Mouse (Mus musculus): ENCODE results near the gene Nudt7. TPM values are rescaled to one million over a fixed set of nuclear protein-coding genes. Genes with fewer than 3 reads are reported as not detected.

The Nudt7 gene
- polyA plus RNA-seq, 1 experiment from 2014 or later, result 3.8 TPM

DNA sequence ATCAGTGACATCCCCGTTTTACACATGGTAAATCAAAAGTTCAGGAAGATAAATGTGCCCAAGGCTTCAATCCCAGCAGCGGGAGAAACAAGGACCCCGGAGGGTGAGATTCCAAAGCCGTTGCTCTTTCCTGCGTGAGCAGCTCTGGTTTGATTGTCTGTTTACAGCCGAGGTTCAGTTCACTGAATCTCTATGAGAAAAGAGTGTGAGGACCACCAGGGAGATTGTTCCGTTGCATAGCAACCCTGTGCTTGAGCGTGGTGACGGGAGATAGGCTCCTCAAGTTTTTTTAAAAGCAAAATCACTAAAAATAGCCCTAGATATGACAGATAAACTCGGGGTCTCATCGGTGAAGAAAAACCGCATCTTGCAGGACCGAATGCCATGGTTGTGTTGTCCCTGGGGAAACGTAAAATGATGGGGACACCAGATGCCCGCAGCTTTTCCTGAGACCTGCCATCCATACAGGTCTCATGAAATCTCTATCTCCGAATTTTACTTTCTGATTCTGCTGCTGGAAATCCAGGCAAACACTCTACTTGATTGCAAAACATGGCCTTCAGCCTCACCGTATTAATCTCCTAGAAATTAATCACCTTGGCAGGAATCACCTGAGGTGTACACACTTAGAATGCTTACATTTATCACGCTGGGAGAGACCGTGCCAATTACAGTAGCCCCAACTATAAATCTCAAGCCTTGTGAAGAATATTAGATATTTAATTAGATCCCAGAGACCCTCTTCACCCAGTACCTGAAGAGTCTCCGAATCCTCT is 23.8 kb upstream of the Nudt7 start:
- 40% methylated on average over 20 of the region's 20 CpGs for WGBS
- Histone ChIP-seq H3K9me3 (ENCODE audit: control insufficient read depth, low read length) (no peaks in the 10 kb centered on the region), H3K36me3 (ENCODE audit: control insufficient read depth, insufficient read depth, low read length) (no peaks in the 10 kb centered on the region), H3K27ac (ENCODE audit: low read depth, low read length) (peak overlapping the region; percentile 1), H3K4me2 (ENCODE audit: low read depth, low read length) (peak overlapping the region; percentile 23; the same call in 1 of the 2 replicates), H3K9ac (replicated peaks; ENCODE audit: low read depth, low read length) (no peak overlapping the region), H3K4me1 (ENCODE audit: control insufficient read depth, insufficient read depth, low read length) (peaks cover 10% of the 10 kb centered on the region; the same call in 1 of the 2 replicates), H3K27me3 (ENCODE audit: control insufficient read depth, insufficient read depth, low read length) (no peaks in the 10 kb centered on the region), H3K4me3 (ENCODE audit: low read depth, low read length) (no peak overlapping the region)
- peak; percentile 81 for ATAC-seq (ENCODE audit: low read depth)

DNA sequence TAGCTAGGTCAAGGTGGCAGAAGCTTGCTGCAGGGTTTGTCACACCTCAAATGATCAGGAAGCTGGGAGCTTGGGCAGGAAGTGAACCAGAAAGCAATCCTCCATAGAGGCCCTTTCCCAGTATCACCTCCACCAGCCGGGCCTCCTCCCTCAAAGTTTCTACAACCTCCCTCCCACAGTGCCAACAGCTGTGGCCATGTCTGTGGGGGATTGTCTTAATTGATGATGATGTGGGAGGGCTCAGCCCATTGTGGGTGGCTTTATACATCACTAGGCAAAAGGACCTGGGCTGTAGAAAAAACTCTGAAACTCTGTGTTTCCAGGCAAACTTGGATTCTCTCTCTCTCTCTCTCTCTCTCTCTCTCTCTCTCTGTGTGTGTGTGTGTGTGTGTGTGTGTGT is 18.3 kb upstream of the Nudt7 start:
- Histone ChIP-seq H3K4me1 (ENCODE audit: control insufficient read depth, insufficient read depth, low read length) (peaks cover 11% of the 10 kb centered on the region), H3K4me3 (ENCODE audit: low read depth, low read length) (no peak overlapping the region), H3K36me3 (ENCODE audit: control insufficient read depth, insufficient read depth, low read length) (no peaks in the 10 kb centered on the region), H3K4me2 (ENCODE audit: low read depth, low read length) (no peak overlapping the region), H3K9ac (replicated peaks; ENCODE audit: low read depth, low read length) (no peak overlapping the region), H3K27me3 (ENCODE audit: control insufficient read depth, insufficient read depth, low read length) (no peaks in the 10 kb centered on the region), H3K9me3 (ENCODE audit: control insufficient read depth, low read length) (no peaks in the 10 kb centered on the region), H3K27ac (ENCODE audit: low read depth, low read length) (no peak overlapping the region)
- ATAC-seq (ENCODE audit: low read depth), result no peak
- 11% methylated on average over 1 of the region's 1 CpGs for WGBS

DNA sequence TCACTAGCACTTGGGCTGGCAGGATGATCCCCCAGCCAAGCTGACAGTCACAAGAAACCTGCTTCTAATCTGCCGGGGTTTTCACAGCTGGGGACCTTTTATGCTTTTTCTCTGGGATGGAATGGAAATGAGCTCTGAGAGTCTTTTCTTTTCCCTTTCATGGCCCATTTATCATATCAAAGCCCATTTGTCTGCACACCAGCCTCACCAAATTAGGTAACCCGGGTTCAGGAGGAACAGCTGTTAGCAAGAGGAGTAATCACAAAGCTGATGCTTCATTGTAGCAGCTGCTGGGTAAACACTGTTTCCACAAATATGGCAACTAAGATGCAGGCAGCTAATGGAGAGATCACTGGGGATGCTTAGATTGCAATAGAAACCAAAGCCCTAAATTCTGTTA is 17.3 kb upstream of the Nudt7 start:
- Histone ChIP-seq H3K4me1 (ENCODE audit: control insufficient read depth, insufficient read depth, low read length) (peaks cover 11% of the 10 kb centered on the region), H3K4me3 (ENCODE audit: low read depth, low read length) (no peak overlapping the region), H3K27ac (ENCODE audit: low read depth, low read length) (peak overlapping the region; percentile 52), H3K36me3 (ENCODE audit: control insufficient read depth, insufficient read depth, low read length) (no peaks in the 10 kb centered on the region), H3K27me3 (ENCODE audit: control insufficient read depth, insufficient read depth, low read length) (no peaks in the 10 kb centered on the region), H3K9me3 (ENCODE audit: control insufficient read depth, low read length) (no peaks in the 10 kb centered on the region), H3K9ac (replicated peaks; ENCODE audit: low read depth, low read length) (no peak overlapping the region), H3K4me2 (ENCODE audit: low read depth, low read length) (no peak overlapping the region)
- no peak for ATAC-seq (ENCODE audit: low read depth)
- 4% methylated on average over 2 of the region's 2 CpGs for WGBS

DNA sequence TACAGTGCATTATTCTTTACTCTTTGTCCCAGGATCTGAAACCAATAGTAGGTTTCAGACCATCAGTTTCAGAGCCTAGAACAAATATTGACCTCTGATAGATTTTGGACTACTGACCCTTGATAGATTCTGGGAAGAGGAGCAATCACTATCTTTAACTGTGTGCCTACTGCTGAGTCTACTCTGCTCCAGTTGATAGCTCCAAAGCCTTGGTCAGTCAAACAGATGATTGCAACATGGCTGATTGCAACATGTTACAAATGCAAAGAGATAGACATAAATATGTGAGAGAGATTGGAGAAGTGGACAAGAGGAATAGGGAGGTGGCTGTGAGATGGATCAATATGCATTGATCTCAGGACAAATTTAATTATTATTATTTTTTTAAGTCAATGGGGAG is 15.9 kb upstream of the Nudt7 start:
- H3K27me3 ChIP-seq (ENCODE audit: control insufficient read depth, insufficient read depth, low read length), result no peaks in the 10 kb centered on the region
- no peak overlapping the region for H3K27ac ChIP-seq (ENCODE audit: low read depth, low read length)
- H3K4me1 ChIP-seq (ENCODE audit: control insufficient read depth, insufficient read depth, low read length), result peaks cover 11% of the 10 kb centered on the region
- H3K4me3 ChIP-seq (ENCODE audit: low read depth, low read length), result no peak overlapping the region
- H3K9ac ChIP-seq (replicated peaks; ENCODE audit: low read depth, low read length), result no peak overlapping the region
- no peaks in the 10 kb centered on the region for H3K9me3 ChIP-seq (ENCODE audit: control insufficient read depth, low read length)
- no peaks in the 10 kb centered on the region for H3K36me3 ChIP-seq (ENCODE audit: control insufficient read depth, insufficient read depth, low read length)
- no peak for ATAC-seq (ENCODE audit: low read depth)
- no peak overlapping the region for H3K4me2 ChIP-seq (ENCODE audit: low read depth, low read length)

DNA sequence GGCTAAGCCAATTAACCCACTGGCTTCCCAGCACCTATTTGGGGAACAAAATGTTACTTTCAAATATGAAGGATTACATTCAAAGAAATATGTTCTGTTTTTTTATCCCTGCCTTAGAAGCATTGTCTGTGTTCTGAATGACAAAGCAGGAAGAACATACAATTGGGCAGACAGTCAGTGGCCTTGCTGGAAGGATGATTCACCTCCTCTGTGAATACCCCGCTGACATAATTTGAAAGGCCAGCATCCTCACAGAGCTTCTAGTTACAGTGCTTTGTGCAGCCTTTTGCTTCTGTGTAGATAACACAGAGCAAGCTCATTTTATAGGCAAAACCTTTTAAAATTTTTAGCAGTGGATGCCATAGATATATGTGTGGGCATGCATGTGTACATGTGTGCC is 11.6 kb upstream of the Nudt7 start:
- Histone ChIP-seq H3K36me3 (ENCODE audit: control insufficient read depth, insufficient read depth, low read length) (no peaks in the 10 kb centered on the region), H3K27ac (ENCODE audit: low read depth, low read length) (no peak overlapping the region), H3K9ac (replicated peaks; ENCODE audit: low read depth, low read length) (no peak overlapping the region), H3K4me2 (ENCODE audit: low read depth, low read length) (no peak overlapping the region), H3K4me1 (ENCODE audit: control insufficient read depth, insufficient read depth, low read length) (no peaks in the 10 kb centered on the region), H3K4me3 (ENCODE audit: low read depth, low read length) (no peak overlapping the region), H3K9me3 (ENCODE audit: control insufficient read depth, low read length) (no peaks in the 10 kb centered on the region), H3K27me3 (ENCODE audit: control insufficient read depth, insufficient read depth, low read length) (no peaks in the 10 kb centered on the region)
- WGBS, result 89% methylated on average over 1 of the region's 1 CpGs
- no peak for ATAC-seq (ENCODE audit: low read depth)

DNA sequence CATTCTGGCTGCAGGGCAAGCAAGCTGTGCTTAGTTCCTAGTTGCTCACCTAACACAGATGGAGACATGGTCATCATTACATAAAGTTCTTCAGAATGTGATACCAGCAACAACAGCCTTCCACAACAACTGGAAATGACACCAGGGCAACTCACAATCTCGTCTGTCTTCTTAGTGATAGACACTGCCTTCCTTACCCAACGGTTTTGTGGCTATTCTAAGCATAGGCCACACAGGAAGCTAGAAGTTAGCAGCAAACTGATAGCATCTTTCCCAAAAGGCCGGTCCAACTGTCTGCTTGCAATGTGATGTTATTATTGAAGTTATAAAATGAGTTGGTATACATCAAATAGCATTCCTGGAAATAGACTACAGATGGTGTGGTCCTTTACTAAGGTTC is 9.7 kb upstream of the Nudt7 start:
- no peaks in the 10 kb centered on the region for H3K36me3 ChIP-seq (ENCODE audit: control insufficient read depth, insufficient read depth, low read length)
- H3K4me1 ChIP-seq (ENCODE audit: control insufficient read depth, insufficient read depth, low read length), result no peaks in the 10 kb centered on the region
- no peak overlapping the region for H3K9ac ChIP-seq (replicated peaks; ENCODE audit: low read depth, low read length)
- ATAC-seq (ENCODE audit: low read depth), result no peak
- H3K27ac ChIP-seq (ENCODE audit: low read depth, low read length), result no peak overlapping the region
- H3K4me3 ChIP-seq (ENCODE audit: low read depth, low read length), result no peak overlapping the region
- H3K9me3 ChIP-seq (ENCODE audit: control insufficient read depth, low read length), result no peaks in the 10 kb centered on the region
- no peak overlapping the region for H3K4me2 ChIP-seq (ENCODE audit: low read depth, low read length)
- 64% methylated on average over 3 of the region's 3 CpGs for WGBS
- no peaks in the 10 kb centered on the region for H3K27me3 ChIP-seq (ENCODE audit: control insufficient read depth, insufficient read depth, low read length)

DNA sequence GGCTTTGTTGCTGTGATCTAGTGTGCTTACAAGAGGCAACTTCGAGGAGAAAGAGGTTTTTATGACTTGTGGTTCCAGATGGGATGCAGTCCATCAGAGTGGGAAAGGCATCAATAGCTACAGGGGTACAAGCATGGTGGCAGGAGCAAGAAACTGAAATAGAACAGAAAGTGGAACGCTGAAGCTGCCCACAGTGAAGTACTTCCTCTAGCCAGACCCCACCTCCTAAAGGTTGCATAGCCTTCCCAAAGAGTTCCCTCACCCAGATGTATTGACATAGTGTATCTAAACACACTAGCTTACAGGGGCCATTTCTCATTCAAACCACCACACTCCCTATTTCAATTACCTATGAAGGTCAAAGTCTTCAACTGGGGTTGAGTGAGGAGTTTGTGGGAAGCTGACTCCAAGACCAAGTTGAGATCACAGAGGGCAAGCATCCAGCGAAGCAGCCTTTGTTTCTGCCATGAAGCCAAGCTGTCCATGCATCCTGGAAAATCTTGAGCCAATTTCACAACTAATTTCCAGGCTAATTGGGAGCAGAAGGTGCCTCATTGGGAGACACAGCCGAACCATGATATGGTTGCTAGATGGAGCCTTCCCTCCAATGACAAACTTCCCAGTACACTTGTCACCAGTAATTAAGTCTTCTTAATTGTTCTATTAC is 9.1 kb upstream of the Nudt7 start:
- Histone ChIP-seq H3K9me3 (ENCODE audit: control insufficient read depth, low read length) (no peaks in the 10 kb centered on the region), H3K27me3 (ENCODE audit: control insufficient read depth, insufficient read depth, low read length) (no peaks in the 10 kb centered on the region), H3K27ac (ENCODE audit: low read depth, low read length) (no peak overlapping the region), H3K36me3 (ENCODE audit: control insufficient read depth, insufficient read depth, low read length) (no peaks in the 10 kb centered on the region), H3K9ac (replicated peaks; ENCODE audit: low read depth, low read length) (no peak overlapping the region), H3K4me1 (ENCODE audit: control insufficient read depth, insufficient read depth, low read length) (no peaks in the 10 kb centered on the region), H3K4me3 (ENCODE audit: low read depth, low read length) (no peak overlapping the region), H3K4me2 (ENCODE audit: low read depth, low read length) (no peak overlapping the region)
- WGBS, result 76% methylated on average over 4 of the region's 4 CpGs
- ATAC-seq (ENCODE audit: low read depth), result no peak

DNA sequence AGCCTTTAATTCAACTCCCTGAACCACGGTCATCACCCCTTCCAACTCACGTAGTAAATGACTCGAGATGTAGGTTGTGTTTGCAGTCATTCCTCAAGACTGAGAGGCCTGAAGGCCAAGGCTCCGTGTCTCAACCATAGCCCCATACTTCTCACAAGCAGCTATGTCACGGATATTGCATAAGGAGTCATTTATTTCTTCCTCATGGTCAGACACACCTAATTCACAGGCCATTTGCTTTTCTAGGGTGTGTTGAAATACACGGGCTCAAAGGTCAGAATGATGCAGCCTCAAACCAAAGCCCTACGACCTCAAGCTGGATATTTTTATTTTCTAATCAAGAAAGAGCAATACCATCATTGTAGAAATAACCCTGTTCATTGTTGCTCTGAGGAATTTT is 2.5 kb upstream of the Nudt7 start:
- no peak overlapping the region for H3K4me2 ChIP-seq (ENCODE audit: low read depth, low read length)
- H3K36me3 ChIP-seq (ENCODE audit: control insufficient read depth, insufficient read depth, low read length), result no peaks in the 10 kb centered on the region
- H3K4me1 ChIP-seq (ENCODE audit: control insufficient read depth, insufficient read depth, low read length), result no peaks in the 10 kb centered on the region
- H3K9ac ChIP-seq (replicated peaks; ENCODE audit: low read depth, low read length), result no peak overlapping the region
- ATAC-seq (ENCODE audit: low read depth), result no peak
- no peaks in the 10 kb centered on the region for H3K27me3 ChIP-seq (ENCODE audit: control insufficient read depth, insufficient read depth, low read length)
- 82% methylated on average over 7 of the region's 7 CpGs for WGBS
- H3K27ac ChIP-seq (ENCODE audit: low read depth, low read length), result no peak overlapping the region
- no peak overlapping the region for H3K4me3 ChIP-seq (ENCODE audit: low read depth, low read length)
- H3K9me3 ChIP-seq (ENCODE audit: control insufficient read depth, low read length), result no peaks in the 10 kb centered on the region

DNA sequence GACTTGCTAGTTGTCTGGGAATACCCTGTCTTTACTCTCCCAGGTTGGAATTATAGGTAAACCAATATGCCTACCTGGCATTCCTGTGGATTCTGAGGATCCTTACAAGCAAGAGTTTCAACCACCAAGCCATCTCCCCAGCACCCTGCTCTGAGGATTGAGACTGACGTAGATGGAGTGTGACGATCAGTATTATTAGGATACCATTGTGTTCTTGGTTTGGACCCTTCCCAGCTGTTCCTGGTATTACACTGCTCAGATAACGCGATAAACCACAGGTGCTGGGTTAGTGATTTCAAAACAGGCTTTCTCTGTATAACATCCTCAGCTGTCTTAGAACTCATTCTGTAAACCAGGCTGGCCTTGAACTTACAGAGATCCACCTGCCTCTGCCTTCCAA is 1.9 kb upstream of the Nudt7 start:
- H3K4me3 ChIP-seq (ENCODE audit: low read depth, low read length), result no peak overlapping the region
- H3K4me2 ChIP-seq (ENCODE audit: low read depth, low read length), result no peak overlapping the region
- H3K36me3 ChIP-seq (ENCODE audit: control insufficient read depth, insufficient read depth, low read length), result no peaks in the 10 kb centered on the region
- no peaks in the 10 kb centered on the region for H3K27me3 ChIP-seq (ENCODE audit: control insufficient read depth, insufficient read depth, low read length)
- no peaks in the 10 kb centered on the region for H3K9me3 ChIP-seq (ENCODE audit: control insufficient read depth, low read length)
- H3K27ac ChIP-seq (ENCODE audit: low read depth, low read length), result no peak overlapping the region
- no peak overlapping the region for H3K9ac ChIP-seq (replicated peaks; ENCODE audit: low read depth, low read length)
- 92% methylated on average over 4 of the region's 4 CpGs for WGBS
- ATAC-seq (ENCODE audit: low read depth), result no peak
- no peaks in the 10 kb centered on the region for H3K4me1 ChIP-seq (ENCODE audit: control insufficient read depth, insufficient read depth, low read length)
